In the genomic region with DNA sequence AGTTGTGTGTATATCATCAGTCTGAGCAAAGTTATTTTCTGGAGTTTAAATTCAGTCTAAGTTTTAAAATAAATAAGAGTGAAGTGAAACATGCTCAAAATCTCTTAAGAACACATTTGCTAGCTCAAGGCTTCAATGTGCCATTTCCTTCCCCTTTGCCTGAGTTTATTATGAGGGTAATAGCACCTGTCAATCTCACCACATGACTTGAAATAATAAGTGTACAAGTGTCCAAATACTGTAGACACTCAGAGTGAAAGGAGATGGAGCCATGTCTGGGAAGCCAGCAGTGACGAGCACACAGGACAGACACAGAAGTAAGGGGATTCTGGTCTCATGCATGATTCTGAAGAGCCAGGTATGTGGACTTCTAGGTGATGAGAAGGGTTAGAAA, we compare ENCODE assay signal across 24 mouse cellular contexts.
A peak's percentile ranks its signal among the peaks of the same experiment; 100 is the strongest.
DNase-seq lines count a peak whose midpoint lies in the region; ATAC-seq and TF ChIP-seq lines count a peak whose summit lies in the region.
"Had no signal": no experiment of that assay in that cellular context is flagged by ENCODE, and none has a peak within 500 bp of the region (broad histone marks: within the 10 kb centered on the region; RNA-seq: fewer than 3 reads in every experiment).

No protein-coding gene starts in this region.

- peak; percentile 8 to 11 for DNase-seq in cerebellum, postnatal 10 days
- no peak for DNase-seq in cerebellum, postnatal 14 days
- DNase-seq in midbrain, postnatal 0 days (ENCODE audit: low spot score) = no peak
- DNase-seq in spleen, adult 18-20 months = no peak
- DNase-seq: adrenal gland, adult 8-10 months; adrenal gland, postnatal 14 days; adrenal gland, postnatal 36 days; B cell, adult 2 months; cerebellum, adult 11-12 months; cerebellum, adult 9-10 months; embryo, embryonic 11 days had no signal

- H3K4me1 ChIP-seq in midbrain, embryonic 15.5 days = no peaks in the 10 kb centered on the region
- no peaks in the 10 kb centered on the region for H3K4me1 ChIP-seq in midbrain, postnatal 0 days (ENCODE audit: insufficient read depth, low read length)
- H3K4me1 ChIP-seq: embryonic facial prominence, embryonic 13.5 days; embryonic facial prominence, embryonic 15.5 days; forebrain, embryonic 10.5 days; forebrain, embryonic 12.5 days had no signal

- no peaks in the 10 kb centered on the region for H3K27me3 ChIP-seq in midbrain, embryonic 15.5 days (replicated peaks)
- no peaks in the 10 kb centered on the region for H3K27me3 ChIP-seq in midbrain, postnatal 0 days (ENCODE audit: insufficient read depth, low read length)
- H3K27me3 ChIP-seq: CH12.LX; embryonic facial prominence, embryonic 13.5 days; embryonic facial prominence, embryonic 15.5 days; forebrain, embryonic 12.5 days had no signal

- ATAC-seq in midbrain, embryonic 15.5 days (replicated peaks) = peak; percentile 50
- ATAC-seq in midbrain, postnatal 0 days (ENCODE audit: low FRiP score) = no peak
- ATAC-seq in megakaryocyte progenitor cell, adult 5-6 weeks (replicated peaks; ENCODE audit: poor library complexity) = 0 out of 2 replicates have a peak, but pooled peaks have one; percentile 37
- ATAC-seq: activated CD4-positive, CD25-positive, alpha-beta regulatory T cell, adult 4 months; CD4-positive, CD25-positive, alpha-beta regulatory T cell, adult 4 months; forebrain, embryonic 14.5 days; Patski had no signal

- no peak overlapping the region for H3K4me2 ChIP-seq in midbrain, embryonic 15.5 days
- H3K4me2 ChIP-seq in midbrain, postnatal 0 days (ENCODE audit: low read depth, low read length, poor library complexity, severe bottlenecking) = no peak overlapping the region
- H3K4me2 ChIP-seq: embryonic facial prominence, embryonic 13.5 days; embryonic facial prominence, embryonic 15.5 days; forebrain, embryonic 12.5 days had no signal

- H3K9ac ChIP-seq in midbrain, embryonic 15.5 days = no peak overlapping the region
- no peak overlapping the region for H3K9ac ChIP-seq in midbrain, postnatal 0 days (replicated peaks; ENCODE audit: low read length, poor library complexity, severe bottlenecking)
- H3K9ac ChIP-seq: embryonic facial prominence, embryonic 13.5 days; embryonic facial prominence, embryonic 15.5 days; forebrain, embryonic 12.5 days had no signal

- H3K36me3 ChIP-seq in midbrain, embryonic 15.5 days (replicated peaks) = no peaks in the 10 kb centered on the region
- no peaks in the 10 kb centered on the region for H3K36me3 ChIP-seq in midbrain, postnatal 0 days (ENCODE audit: insufficient read depth, low read length)
- H3K36me3 ChIP-seq: embryonic facial prominence, embryonic 13.5 days; embryonic facial prominence, embryonic 15.5 days; forebrain, embryonic 10.5 days; forebrain, embryonic 12.5 days; G1E had no signal

- H3K4me3 ChIP-seq in midbrain, embryonic 15.5 days = no peak overlapping the region
- no peak overlapping the region for H3K4me3 ChIP-seq in midbrain, postnatal 0 days (ENCODE audit: low read depth, low read length)
- H3K4me3 ChIP-seq: embryonic facial prominence, embryonic 13.5 days; embryonic facial prominence, embryonic 15.5 days; erythroblast, embryonic 14.5 days; forebrain, embryonic 10.5 days; forebrain, embryonic 12.5 days had no signal

- no peak for TF ChIP-seq CTCF in midbrain, postnatal 0 days (IDR thresholded peaks at IDR 0.05)

- 70% methylated on average over 1 of the region's 1 CpGs for WGBS in midbrain, embryonic 15.5 days
- WGBS in midbrain, postnatal 0 days = 68% methylated on average over 1 of the region's 1 CpGs

- H3K27ac ChIP-seq in midbrain, embryonic 15.5 days = no peak overlapping the region
- no peak overlapping the region for H3K27ac ChIP-seq in midbrain, postnatal 0 days (ENCODE audit: low read depth, low read length)
- H3K27ac ChIP-seq: embryonic facial prominence, embryonic 13.5 days; embryonic facial prominence, embryonic 15.5 days; forebrain, embryonic 10.5 days; forebrain, embryonic 12.5 days had no signal

- no peaks in the 10 kb centered on the region for H3K9me3 ChIP-seq in midbrain, embryonic 15.5 days
- H3K9me3 ChIP-seq in midbrain, postnatal 0 days (ENCODE audit: low read length) = no peaks in the 10 kb centered on the region
- H3K9me3 ChIP-seq: embryonic facial prominence, embryonic 13.5 days; embryonic facial prominence, embryonic 15.5 days; forebrain, embryonic 10.5 days; forebrain, embryonic 12.5 days; G1E had no signal

Comparison
In these comparisons a context has a peak if more than half of its experiments do, and no peak if none do; other contexts are left out.
1. DNase-seq: peak in cerebellum, postnatal 10 days (2 of 2); none in cerebellum, postnatal 14 days (0 of 2), midbrain, postnatal 0 days (single experiment) and spleen, adult 18-20 months (0 of 2).